Mouse (Mus musculus): ENCODE results near the gene Olfml1. TPM values are rescaled to one million over a fixed set of nuclear protein-coding genes. Genes with fewer than 3 reads are reported as not detected.

Olfml1 gene
- polyA plus RNA-seq, 1 experiment = 2.3 TPM

GRCm38 (mm10) chr7:107555906-107556305 lies 11.3 kb upstream of the Olfml1 start:
- no peak for DNase-seq (ENCODE audit: low read depth)
- TF ChIP-seq CTCF (IDR thresholded peaks at IDR 0.05; ENCODE audit: borderline replicate concordance, extremely low read depth, insufficient read depth, insufficient read length) = peak; percentile 12; the same call in 1 of the 2 replicates
- TF ChIP-seq POLR2A (IDR thresholded peaks at IDR 0.05; ENCODE audit: borderline replicate concordance, extremely low read depth, insufficient read depth, insufficient read length, poor library complexity, severe bottlenecking) = no peak

- no peak for TF ChIP-seq CTCF (IDR thresholded peaks at IDR 0.05; ENCODE audit: borderline replicate concordance, extremely low read depth, insufficient read depth, insufficient read length)
- TF ChIP-seq POLR2A (IDR thresholded peaks at IDR 0.05; ENCODE audit: borderline replicate concordance, extremely low read depth, insufficient read depth, insufficient read length, poor library complexity, severe bottlenecking) = no peak
These were observed 6.6 kb upstream of the Olfml1 start for GRCm38 (mm10) chr7:107560675-107561074.

GRCm38 (mm10) chr7:107561584-107561983 lies 5.7 kb upstream of the Olfml1 start:
- no peak for DNase-seq (ENCODE audit: low read depth)
- TF ChIP-seq POLR2A (IDR thresholded peaks at IDR 0.05; ENCODE audit: borderline replicate concordance, extremely low read depth, insufficient read depth, insufficient read length, poor library complexity, severe bottlenecking) (no peak), CTCF (IDR thresholded peaks at IDR 0.05; ENCODE audit: borderline replicate concordance, extremely low read depth, insufficient read depth, insufficient read length) (no peak)

More at GRCm38 (mm10) chr7:107560675-107561074, 6.6 kb upstream of the Olfml1 start:
- DNase-seq (ENCODE audit: low read depth) = peak; percentile 11

- TF ChIP-seq POLR2A (IDR thresholded peaks at IDR 0.05; ENCODE audit: borderline replicate concordance, extremely low read depth, insufficient read depth, insufficient read length, poor library complexity, severe bottlenecking) (no peak), CTCF (IDR thresholded peaks at IDR 0.05; ENCODE audit: borderline replicate concordance, extremely low read depth, insufficient read depth, insufficient read length) (no peak)
- peak; percentile 37 for DNase-seq (ENCODE audit: low read depth)
These were observed 3.5 kb upstream of the Olfml1 start for GRCm38 (mm10) chr7:107563727-107564126.

GRCm38 (mm10) chr7:107567674-107568073 lies 428 bp downstream of the Olfml1 start:
- no peak for DNase-seq (ENCODE audit: low read depth)
- TF ChIP-seq CTCF (IDR thresholded peaks at IDR 0.05; ENCODE audit: borderline replicate concordance, extremely low read depth, insufficient read depth, insufficient read length) (no peak), POLR2A (IDR thresholded peaks at IDR 0.05; ENCODE audit: borderline replicate concordance, extremely low read depth, insufficient read depth, insufficient read length, poor library complexity, severe bottlenecking) (no peak)

GRCm38 (mm10) chr7:107568971-107569370 lies 1.7 kb downstream of the Olfml1 start:
- TF ChIP-seq CTCF (IDR thresholded peaks at IDR 0.05; ENCODE audit: borderline replicate concordance, extremely low read depth, insufficient read depth, insufficient read length) (no peak), POLR2A (IDR thresholded peaks at IDR 0.05; ENCODE audit: borderline replicate concordance, extremely low read depth, insufficient read depth, insufficient read length, poor library complexity, severe bottlenecking) (no peak)
- DNase-seq (ENCODE audit: low read depth) = no peak

- TF ChIP-seq CTCF (IDR thresholded peaks at IDR 0.05; ENCODE audit: borderline replicate concordance, extremely low read depth, insufficient read depth, insufficient read length) (0 out of 2 replicates have a peak, but pooled peaks have one; percentile 1), POLR2A (IDR thresholded peaks at IDR 0.05; ENCODE audit: borderline replicate concordance, extremely low read depth, insufficient read depth, insufficient read length, poor library complexity, severe bottlenecking) (no peak)
- no peak for DNase-seq (ENCODE audit: low read depth)
These were observed 6.6 kb downstream of the Olfml1 start for GRCm38 (mm10) chr7:107573856-107574255.

GRCm38 (mm10) chr7:107574276-107574675 lies 7.0 kb downstream of the Olfml1 start:
- DNase-seq (ENCODE audit: low read depth) = no peak
- TF ChIP-seq CTCF (IDR thresholded peaks at IDR 0.05; ENCODE audit: borderline replicate concordance, extremely low read depth, insufficient read depth, insufficient read length) = no peak
- TF ChIP-seq POLR2A (IDR thresholded peaks at IDR 0.05; ENCODE audit: borderline replicate concordance, extremely low read depth, insufficient read depth, insufficient read length, poor library complexity, severe bottlenecking) = no peak

- no peak for TF ChIP-seq CTCF (IDR thresholded peaks at IDR 0.05; ENCODE audit: borderline replicate concordance, extremely low read depth, insufficient read depth, insufficient read length)
- no peak for TF ChIP-seq POLR2A (IDR thresholded peaks at IDR 0.05; ENCODE audit: borderline replicate concordance, extremely low read depth, insufficient read depth, insufficient read length, poor library complexity, severe bottlenecking)
- peak; percentile 73 for DNase-seq (ENCODE audit: low read depth)
These were observed 25.4 kb downstream of the Olfml1 start for GRCm38 (mm10) chr7:107592641-107593040.

- no peak for DNase-seq (ENCODE audit: low read depth)
- no peak for TF ChIP-seq CTCF (IDR thresholded peaks at IDR 0.05; ENCODE audit: borderline replicate concordance, extremely low read depth, insufficient read depth, insufficient read length)
- no peak for TF ChIP-seq POLR2A (IDR thresholded peaks at IDR 0.05; ENCODE audit: borderline replicate concordance, extremely low read depth, insufficient read depth, insufficient read length, poor library complexity, severe bottlenecking)
These were observed 26.7 kb downstream of the Olfml1 start for GRCm38 (mm10) chr7:107593904-107594303.

GRCm38 (mm10) chr7:107594325-107594856 lies 27.1 kb downstream of the Olfml1 start:
- peak; percentile 67; the same call in 1 of the 2 replicates for TF ChIP-seq CTCF (IDR thresholded peaks at IDR 0.05; ENCODE audit: borderline replicate concordance, extremely low read depth, insufficient read depth, insufficient read length)
- no peak for TF ChIP-seq POLR2A (IDR thresholded peaks at IDR 0.05; ENCODE audit: borderline replicate concordance, extremely low read depth, insufficient read depth, insufficient read length, poor library complexity, severe bottlenecking)
- DNase-seq (ENCODE audit: low read depth) = peak; percentile 76

GRCm38 (mm10) chr7:107594857-107595402 lies 27.7 kb downstream of the Olfml1 start, which contains the start of gene Ppfibp2:
TSS of gene Ppfibp2 (plus strand) at chr7:107595207.
- TF ChIP-seq CTCF (IDR thresholded peaks at IDR 0.05; ENCODE audit: borderline replicate concordance, extremely low read depth, insufficient read depth, insufficient read length) (0 out of 2 replicates have a peak, but pooled peaks have one; percentile 3), POLR2A (IDR thresholded peaks at IDR 0.05; ENCODE audit: borderline replicate concordance, extremely low read depth, insufficient read depth, insufficient read length, poor library complexity, severe bottlenecking) (no peak)
- DNase-seq (ENCODE audit: low read depth) = peak; percentile 88
